In the genomic region with DNA sequence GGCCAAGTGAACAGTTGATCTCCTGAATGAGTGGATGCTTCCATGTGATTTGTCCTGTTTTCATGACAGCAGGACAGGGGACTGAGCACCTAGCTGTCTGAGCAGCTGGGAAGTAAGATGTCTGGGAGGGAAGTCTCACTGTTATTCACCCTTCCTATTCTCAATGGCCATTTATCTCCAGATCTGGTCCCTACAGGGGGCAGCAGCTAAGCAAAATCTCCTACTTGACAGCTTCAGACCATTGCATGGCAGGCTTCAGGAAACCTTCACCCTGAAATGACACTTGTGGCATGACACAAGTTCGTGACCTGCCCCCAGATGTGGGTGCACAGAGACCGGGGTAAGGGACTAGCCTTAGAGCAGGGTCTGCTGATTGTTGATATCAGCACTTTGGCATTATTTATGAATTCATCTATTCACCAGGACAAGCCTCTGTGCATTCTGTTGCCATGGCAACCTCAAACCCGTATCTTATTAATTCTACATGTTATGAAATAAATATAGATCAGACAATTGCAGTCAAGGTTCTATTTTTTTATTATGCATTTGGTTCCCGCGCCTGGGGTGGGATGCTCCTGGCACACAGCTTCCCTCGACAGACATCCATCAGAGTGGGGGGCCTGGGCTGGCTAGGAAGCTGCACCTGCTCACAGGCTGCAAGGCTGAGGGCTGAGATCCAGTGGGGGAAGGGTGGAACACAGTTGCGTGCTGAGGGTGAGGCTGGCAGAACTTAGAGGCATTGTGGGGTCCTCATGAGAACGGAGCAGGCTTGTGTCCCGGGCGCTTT, we compare ENCODE assay signal across 11 mouse cellular contexts. TPM values are rescaled to one million over a fixed set of nuclear protein-coding genes. Genes with fewer than 3 reads are reported as not detected.
DNase-seq lines count a peak whose midpoint lies in the region; ATAC-seq and TF ChIP-seq lines count a peak whose summit lies in the region.
"Had no signal": no experiment of that assay in that cellular context is flagged by ENCODE, and none has a peak within 500 bp of the region (broad histone marks: within the 10 kb centered on the region; RNA-seq: fewer than 3 reads in every experiment).

No protein-coding gene starts in this region.

- H3K4me3 ChIP-seq in hindbrain, embryonic 13.5 days, result no peak overlapping the region
- no peak overlapping the region for H3K4me3 ChIP-seq in midbrain, embryonic 16.5 days (ENCODE audit: low read depth, low read length)

- peak overlapping the region; percentile 8; the same call in 1 of the 2 replicates for H3K4me2 ChIP-seq in hindbrain, embryonic 13.5 days
- H3K4me2 ChIP-seq in midbrain, embryonic 16.5 days (ENCODE audit: low read length), result peak overlapping the region; percentile 25; the same call in 1 of the 2 replicates

- no peaks in the 10 kb centered on the region for H3K27me3 ChIP-seq in hindbrain, embryonic 13.5 days
- H3K27me3 ChIP-seq in midbrain, embryonic 16.5 days (ENCODE audit: control insufficient read depth, insufficient read depth, low read depth, low read length), result no peaks in the 10 kb centered on the region

- DNase-seq in layer of hippocampus, adult 11-12 months (ENCODE audit: low spot score), result peak; percentile 17
- no peak for DNase-seq in layer of hippocampus, adult 9-10 months (ENCODE audit: low spot score)
- peak; percentile 87 for DNase-seq in brain, embryonic 14.5 days (ENCODE audit: low read depth)
- DNase-seq in spleen, adult 18-20 months, result no peak
- DNase-seq in kidney, adult 11 months, result no peak
- DNase-seq: adrenal gland, adult 2 months had no signal

- no peak for TF ChIP-seq CTCF in brain, embryonic 14.5 days (IDR thresholded peaks at IDR 0.05; ENCODE audit: borderline replicate concordance, extremely low read depth, insufficient read depth, insufficient read length)

- no peak overlapping the region for H3K9ac ChIP-seq in hindbrain, embryonic 13.5 days
- H3K9ac ChIP-seq in midbrain, embryonic 16.5 days (ENCODE audit: low read depth, low read length), result 0 out of 2 replicates have a peak overlapping the region, but pooled peaks have one; percentile 31

- no peak for TF ChIP-seq POLR2A in brain, embryonic 14.5 days (IDR thresholded peaks at IDR 0.05; ENCODE audit: borderline replicate concordance, extremely low read depth, insufficient read depth, insufficient read length, poor library complexity, severe bottlenecking)

- 38% methylated on average over 10 of the region's 10 CpGs for WGBS in hindbrain, embryonic 13.5 days
- WGBS in midbrain, embryonic 16.5 days, result 35% methylated on average over 10 of the region's 10 CpGs

- H3K9me3 ChIP-seq in hindbrain, embryonic 13.5 days, result no peaks in the 10 kb centered on the region
- H3K9me3 ChIP-seq in midbrain, embryonic 16.5 days (replicated peaks; ENCODE audit: control insufficient read depth, low read length, poor library complexity, severe bottlenecking), result no peaks in the 10 kb centered on the region

- H3K4me1 ChIP-seq in hindbrain, embryonic 13.5 days (replicated peaks), result peaks cover 32% of the 10 kb centered on the region
- peaks cover 17% of the 10 kb centered on the region for H3K4me1 ChIP-seq in midbrain, embryonic 16.5 days (ENCODE audit: control insufficient read depth, insufficient read depth, low read length)

- H3K27ac ChIP-seq in hindbrain, embryonic 13.5 days, result peak overlapping the region; percentile 75
- H3K27ac ChIP-seq in midbrain, embryonic 16.5 days (ENCODE audit: low read length), result peak overlapping the region; percentile 80

- peak; percentile 80 for ATAC-seq in hindbrain, embryonic 13.5 days (ENCODE audit: low FRiP score)
- ATAC-seq in midbrain, embryonic 16.5 days, result peak; percentile 90
- ATAC-seq: intestine, postnatal 0 days had no signal

- no peaks in the 10 kb centered on the region for H3K36me3 ChIP-seq in hindbrain, embryonic 13.5 days
- no peaks in the 10 kb centered on the region for H3K36me3 ChIP-seq in midbrain, embryonic 16.5 days (ENCODE audit: control insufficient read depth, insufficient read depth, low read length)

RNA-seq across cellular contexts. Expression of gene Nacc2, which starts 33.4 kb away (rescaled TPM):
- 12.0 and 14.8 TPM in 2 replicates for polyA plus RNA-seq in brain, embryonic 14.5 days (2012; rRNA removed)
- polyA plus RNA-seq in hindbrain, embryonic 13.5 days (2015; fragmentation: Nextera tagmentation; extraction: Ambion mirVana), result 12.4 and 14.2 TPM in 2 replicates
- polyA plus RNA-seq in midbrain, embryonic 16.5 days (2015; fragmentation: Nextera tagmentation; extraction: Ambion mirVana), result 14.1 and 18.1 TPM in 2 replicates

RNA-seq across cellular contexts. Expression of gene Lhx3, which starts 51.7 kb away (rescaled TPM):
- 1.6 and 3.3 TPM in 2 replicates for polyA plus RNA-seq in brain, embryonic 14.5 days (2012; rRNA removed)
- polyA plus RNA-seq in hindbrain, embryonic 13.5 days (2015; fragmentation: Nextera tagmentation; extraction: Ambion mirVana), result 5.2 and 15.4 TPM in 2 replicates
- not detected in 2 replicates for polyA plus RNA-seq in midbrain, embryonic 16.5 days (2015; fragmentation: Nextera tagmentation; extraction: Ambion mirVana)
- polyA plus RNA-seq: heart, embryonic 16.5 days; lung, embryonic 16.5 days had no signal

Comparison
In these comparisons a context has a peak if more than half of its experiments do, and no peak if none do; other contexts are left out.
1. DNase-seq: peak in layer of hippocampus, adult 11-12 months (single experiment) and brain, embryonic 14.5 days (single experiment); none in layer of hippocampus, adult 9-10 months (single experiment), spleen, adult 18-20 months (0 of 2) and kidney, adult 11 months (single experiment).